Mouse (Mus musculus): ENCODE results near the gene Brca1.
"Not testable (repeated sequence)": the region's sequence is repeated elsewhere in the genome, so short reads cannot be mapped to it uniquely, and the experiment has no call there.

The Brca1 gene

DNA sequence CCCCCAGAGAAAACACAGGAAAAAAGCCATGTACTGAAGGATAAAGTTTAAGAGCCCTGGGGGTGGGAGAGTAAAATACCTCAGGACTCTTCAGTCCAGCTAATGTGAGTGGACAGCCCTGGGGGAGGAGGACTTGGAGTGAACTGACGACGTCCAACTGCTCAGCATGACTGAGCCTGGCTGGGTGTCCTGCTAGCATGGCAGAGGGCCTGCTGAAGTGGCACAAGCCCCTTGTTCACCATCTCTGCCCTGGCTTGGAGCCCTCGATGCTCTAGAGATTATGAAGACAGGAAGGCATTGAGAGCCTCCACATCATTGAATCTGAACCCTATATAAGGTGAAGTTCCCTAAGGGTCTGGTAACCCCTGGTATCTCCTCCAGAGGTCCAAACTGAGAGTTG is 79.8 kb downstream of the Brca1 start:
- DNase-seq (ENCODE audit: extremely low read depth, low read depth, low spot score): no peak

GRCm38 (mm10) chr11:101470206-101470605 is 81.5 kb downstream of the Brca1 start:
- no peak for DNase-seq (ENCODE audit: extremely low read depth, low read depth, low spot score)

GRCm38 (mm10) chr11:101469155-101469554 is 82.6 kb downstream of the Brca1 start:
- no peak for DNase-seq (ENCODE audit: extremely low read depth, low read depth, low spot score)

GRCm38 (mm10) chr11:101468731-101469130 is 83.0 kb downstream of the Brca1 start:
- DNase-seq (ENCODE audit: extremely low read depth, low read depth, low spot score): no peak

DNA sequence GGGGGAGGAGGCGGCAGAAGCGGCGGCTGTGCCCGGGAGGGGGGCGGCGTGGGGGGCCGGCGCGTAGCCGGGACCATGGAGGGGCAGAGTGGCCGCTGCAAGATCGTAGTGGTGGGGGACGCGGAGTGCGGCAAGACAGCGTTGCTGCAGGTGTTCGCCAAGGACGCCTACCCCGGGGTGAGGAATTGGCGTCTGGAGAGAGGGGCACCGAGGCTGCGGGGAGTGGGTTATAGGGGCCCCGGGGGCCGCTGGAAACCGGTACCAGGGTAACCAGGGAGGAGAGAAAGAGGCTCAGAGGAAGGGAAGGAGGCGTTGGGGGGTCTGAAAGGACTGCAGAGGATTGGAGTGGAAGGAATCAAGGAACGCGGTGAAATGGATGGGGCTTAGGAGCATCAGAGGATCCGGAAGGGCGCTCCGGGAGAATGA is 83.5 kb downstream of the Brca1 start:
- no peak for DNase-seq (ENCODE audit: extremely low read depth, low read depth, low spot score)

DNA sequence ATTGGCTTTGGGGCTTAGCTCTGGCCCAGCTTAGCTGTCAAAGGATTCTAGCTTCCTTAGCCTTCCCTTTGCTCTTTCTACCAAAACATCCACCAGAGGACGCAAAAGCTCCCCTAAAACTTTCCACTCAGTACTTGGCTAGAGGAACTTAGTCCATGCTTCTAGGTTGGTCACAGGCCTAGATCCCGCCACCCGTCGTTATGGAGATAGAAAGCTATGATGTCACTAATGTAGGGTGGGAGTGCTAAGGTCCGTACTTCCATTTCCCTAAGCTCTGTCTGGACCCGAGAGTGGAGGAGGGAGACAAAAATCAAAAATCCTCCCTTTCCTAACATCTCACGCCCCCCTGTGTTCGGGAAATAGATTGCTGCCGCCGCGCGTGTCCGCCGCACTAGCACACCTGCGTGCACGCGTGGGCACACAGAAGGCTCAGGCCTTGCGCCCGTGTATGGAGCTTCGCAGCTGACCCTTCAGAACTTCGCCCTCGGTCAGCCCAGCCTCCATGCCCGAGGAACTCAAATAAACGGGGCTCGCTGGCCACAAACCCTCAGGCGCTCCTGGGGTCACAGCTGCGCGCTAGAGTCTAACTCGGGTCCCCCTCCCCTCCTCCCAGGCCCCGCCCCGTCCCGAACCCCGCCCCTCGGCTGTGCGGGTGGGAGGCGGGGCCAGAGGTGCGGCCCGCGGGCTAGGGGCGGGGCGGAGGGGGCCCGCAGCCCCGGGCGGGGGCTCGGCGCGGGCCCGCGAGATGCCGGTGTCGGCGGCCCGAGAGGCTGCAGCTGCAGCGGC is 84.1 kb downstream of the Brca1 start:
- DNase-seq (ENCODE audit: extremely low read depth, low read depth, low spot score): no peak

GRCm38 (mm10) chr11:101466552-101466950 is 85.2 kb downstream of the Brca1 start:
- not testable (repeated sequence) for DNase-seq (ENCODE audit: extremely low read depth, low read depth, low spot score)

DNA sequence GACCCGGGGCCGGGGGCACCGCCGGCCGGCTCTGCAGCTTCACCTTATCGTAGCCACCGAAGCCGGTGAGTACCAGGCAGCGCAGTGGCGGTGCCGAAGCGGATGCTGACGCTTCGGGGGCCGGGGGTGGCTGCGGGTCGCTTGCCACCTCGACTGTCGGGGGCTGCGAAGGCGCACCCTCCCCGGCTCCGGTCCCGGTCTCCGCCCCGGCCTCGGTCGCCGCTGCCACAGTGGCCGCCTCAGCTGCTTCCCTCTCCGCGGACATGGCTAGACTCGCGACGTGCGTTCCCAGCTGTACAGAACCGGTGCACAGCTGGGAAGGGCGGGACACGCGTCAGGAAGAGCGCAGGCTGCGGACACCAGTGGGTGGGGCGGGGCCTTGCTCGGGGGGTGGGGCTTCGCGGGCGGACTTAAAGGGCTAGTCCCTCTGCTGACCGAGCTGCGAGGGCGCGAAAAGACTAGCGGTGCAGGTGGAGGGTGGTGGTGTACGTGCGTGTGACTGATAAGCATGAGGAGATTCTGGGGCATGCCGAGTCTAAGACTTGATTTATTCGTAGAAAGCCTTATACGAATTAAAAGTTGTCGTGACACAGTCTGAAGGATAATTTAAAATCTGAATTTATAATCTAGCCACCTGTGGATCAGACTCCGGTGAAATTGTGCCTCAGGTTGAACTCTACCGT is 85.7 kb downstream of the Brca1 start, which contains the start of gene Vat1:
Vat1 (minus strand) TSS at position 362 of the 683 bp plus-strand sequence.
- DNase-seq (ENCODE audit: extremely low read depth, low read depth, low spot score): no peak

DNA sequence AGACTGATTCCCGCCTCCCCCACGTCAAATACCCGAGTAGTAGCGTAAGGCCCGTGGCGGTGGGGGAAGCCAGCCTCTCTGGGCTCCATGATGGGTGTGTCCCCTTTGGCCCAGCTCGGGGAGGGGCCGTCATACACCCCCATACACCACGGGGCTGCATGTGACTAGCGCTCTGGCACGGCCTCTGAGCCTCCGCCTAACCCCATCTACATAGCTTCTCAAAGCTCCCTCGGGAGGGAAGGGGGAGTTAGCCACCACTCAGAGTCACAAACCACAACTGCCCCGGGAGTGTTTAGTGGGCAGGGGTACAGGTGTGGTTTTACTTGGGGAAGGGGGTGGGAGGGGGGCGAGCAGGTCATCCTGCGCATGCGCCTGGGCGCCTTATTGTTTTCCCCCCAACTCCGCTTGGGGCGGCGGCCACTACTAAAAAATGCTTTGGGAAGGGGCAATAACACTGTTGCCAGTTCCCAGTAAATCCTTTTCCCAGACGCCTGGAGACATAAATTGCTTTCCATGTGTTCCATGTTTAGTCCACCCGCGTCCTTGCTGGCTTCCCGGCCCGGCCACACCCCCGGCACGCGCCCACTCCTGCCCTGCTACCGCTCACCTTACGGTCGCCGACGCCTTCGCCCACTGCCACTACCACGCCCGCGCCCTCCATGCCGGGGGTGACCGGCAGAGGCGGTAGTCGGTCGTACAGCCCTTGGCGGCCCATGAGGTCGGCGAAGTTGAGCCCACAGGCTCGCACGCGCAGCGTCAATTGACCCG is 86.5 kb downstream of the Brca1 start:
- DNase-seq (ENCODE audit: extremely low read depth, low read depth, low spot score): no peak

DNA sequence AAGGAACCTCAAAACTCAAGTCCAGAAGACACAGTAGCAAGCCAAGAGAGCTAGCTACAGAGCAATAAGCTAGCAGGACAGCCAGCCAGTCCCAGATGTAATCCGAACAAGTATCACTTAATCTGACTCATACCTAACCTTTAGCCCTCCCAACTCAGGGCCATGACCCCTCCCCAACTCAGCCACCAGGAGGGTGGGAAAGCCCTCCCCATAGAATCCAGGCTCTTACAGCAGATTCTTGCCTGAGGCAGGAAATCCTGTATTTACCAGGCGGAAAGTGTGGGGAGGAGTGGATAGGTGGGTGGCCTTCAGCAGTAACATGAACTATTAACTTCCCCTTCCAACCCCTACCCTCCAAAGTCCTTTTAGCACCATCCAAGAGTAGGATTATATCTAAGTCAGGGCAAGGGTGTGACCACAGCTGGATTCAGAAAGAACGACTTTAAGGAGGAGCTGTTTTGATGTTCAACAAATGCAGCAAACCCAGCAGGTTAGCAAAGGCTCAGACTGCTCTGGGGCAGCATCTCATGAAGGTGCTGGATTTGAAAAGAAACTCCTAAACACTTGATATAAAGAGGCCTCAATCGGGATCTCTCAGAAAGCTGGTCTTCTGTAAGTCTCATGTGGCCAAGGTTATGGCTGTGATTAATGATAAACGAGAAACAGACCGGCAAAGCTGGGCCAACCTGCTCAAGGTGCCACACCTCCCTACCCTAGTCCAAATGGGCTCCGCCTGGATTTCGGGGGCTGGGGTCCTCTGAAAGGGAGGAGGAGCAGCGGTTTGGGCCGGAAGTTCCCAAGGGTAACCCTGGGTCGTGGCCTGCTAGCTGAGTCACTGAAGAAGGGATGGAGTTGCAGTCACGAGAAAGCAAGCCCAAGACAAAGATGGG is 87.3 kb downstream of the Brca1 start, which contains the start of gene Rnd2:
Rnd2 (plus strand) TSS at position 789 of the 890 bp plus-strand sequence.
- DNase-seq (ENCODE audit: extremely low read depth, low read depth, low spot score): no peak

DNA sequence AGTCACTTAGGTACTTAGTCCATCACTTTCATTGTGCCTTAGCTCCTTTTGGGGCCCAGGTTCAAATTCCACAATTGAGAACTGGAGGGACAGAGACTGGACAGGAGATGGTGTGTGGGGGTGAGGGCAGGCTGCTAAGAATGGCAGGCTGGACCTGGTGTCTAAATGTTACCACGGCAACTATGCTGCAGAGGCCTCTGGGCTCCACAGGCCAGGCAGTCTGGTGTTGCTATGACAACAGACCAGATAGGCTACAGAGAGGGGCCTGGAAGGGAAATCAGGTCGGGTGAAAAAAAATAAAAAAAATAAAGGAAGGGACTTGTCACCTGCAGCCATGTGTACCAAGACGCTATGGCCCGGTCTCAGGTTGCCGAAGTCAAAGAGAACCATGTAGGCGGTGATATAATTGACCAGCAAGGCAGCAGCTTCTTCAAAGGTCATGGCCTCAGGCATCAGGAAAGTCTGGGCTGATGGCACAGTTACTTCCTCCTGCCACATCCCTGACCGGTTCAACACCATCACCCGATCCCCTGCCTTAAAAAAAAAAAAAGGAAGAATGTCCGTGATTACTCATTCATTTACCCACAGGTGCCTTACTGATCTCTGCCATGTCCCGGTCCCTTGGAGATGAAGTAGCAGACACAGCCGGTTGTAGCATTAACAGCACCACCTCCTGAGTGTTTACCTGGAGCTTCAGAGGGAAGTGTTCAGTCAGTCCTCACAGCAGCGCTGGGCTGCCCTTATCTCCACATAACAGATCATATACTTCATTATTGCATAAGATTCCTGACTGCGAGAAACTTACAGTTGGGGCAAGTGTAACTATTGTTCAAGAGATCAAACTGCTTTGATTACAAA is 88.9 kb downstream of the Brca1 start:
- no peak for DNase-seq (ENCODE audit: extremely low read depth, low read depth, low spot score)

DNA sequence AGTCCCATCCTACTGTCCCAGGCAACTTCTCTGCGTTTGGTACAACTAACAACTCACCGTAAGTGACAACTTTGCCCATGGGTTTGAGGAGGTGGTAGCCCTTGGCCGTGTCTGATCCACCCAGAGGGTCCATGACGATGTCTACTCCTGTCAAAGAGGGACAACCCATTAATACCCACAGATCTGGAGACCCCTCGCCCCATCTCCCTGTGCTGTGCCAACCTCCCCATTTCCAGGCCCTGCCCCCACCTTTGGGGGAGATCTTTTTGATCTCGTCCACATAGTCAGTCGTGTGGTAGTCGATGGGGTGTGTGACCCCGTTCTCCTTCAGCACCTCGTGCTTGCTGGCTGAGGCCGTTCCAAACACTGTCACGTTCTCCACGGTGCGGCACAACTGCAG is 89.6 kb downstream of the Brca1 start:
- DNase-seq (ENCODE audit: extremely low read depth, low read depth, low spot score): no peak

- no peak for DNase-seq (ENCODE audit: extremely low read depth, low read depth, low spot score)
Measured at GRCm38 (mm10) chr11:101460321-101460720, 91.4 kb downstream of the Brca1 start.

DNA sequence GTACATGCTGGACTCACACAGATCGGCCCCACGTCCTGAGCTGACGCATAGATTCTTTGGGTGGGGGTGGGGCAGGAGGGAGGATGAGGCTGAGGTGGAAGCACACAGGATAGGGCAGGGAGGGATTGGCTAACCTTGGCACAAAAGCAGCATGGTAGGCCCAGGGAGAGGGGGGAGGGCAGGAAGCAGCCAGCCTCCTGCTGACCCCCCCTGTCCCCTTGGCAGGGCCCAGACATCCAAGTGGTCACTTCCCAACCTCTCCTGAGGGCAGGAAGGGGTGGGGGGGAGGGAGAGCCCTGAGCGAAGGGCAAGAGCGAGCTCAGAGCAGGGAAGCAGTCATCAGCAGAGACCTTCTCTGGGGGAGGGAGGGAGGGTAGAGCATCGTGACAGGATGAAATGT is 92.0 kb downstream of the Brca1 start:
- DNase-seq (ENCODE audit: extremely low read depth, low read depth, low spot score): no peak

GRCm38 (mm10) chr11:101458217-101458616 is 93.5 kb downstream of the Brca1 start:
- no peak for DNase-seq (ENCODE audit: extremely low read depth, low read depth, low spot score)

DNA sequence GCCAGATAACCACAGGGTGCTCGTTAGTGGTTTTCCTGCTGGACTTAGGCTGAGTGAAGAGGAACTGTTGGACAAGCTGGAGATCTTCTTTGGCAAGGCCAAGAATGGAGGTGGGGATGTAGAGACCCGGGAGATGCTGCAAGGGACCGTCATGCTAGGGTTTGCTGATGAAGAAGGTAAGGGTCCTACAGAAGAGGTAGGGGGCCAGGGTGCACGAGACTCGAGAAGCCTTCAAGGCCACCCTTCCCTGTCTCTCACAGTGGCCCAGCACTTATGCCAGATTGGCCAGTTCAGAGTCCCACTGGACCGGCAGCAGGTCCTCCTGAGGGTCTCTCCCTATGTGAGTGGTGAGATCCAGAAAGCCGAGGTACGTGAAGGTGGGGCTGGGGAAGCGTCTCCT is 94.1 kb downstream of the Brca1 start:
- no peak for DNase-seq (ENCODE audit: extremely low read depth, low read depth, low spot score)

- no peak for DNase-seq (ENCODE audit: extremely low read depth, low read depth, low spot score)
Measured at GRCm38 (mm10) chr11:101455627-101456026, 96.1 kb downstream of the Brca1 start.

GRCm38 (mm10) chr11:101454702-101455101 is 97.1 kb downstream of the Brca1 start:
- DNase-seq (ENCODE audit: extremely low read depth, low read depth, low spot score): no peak

DNA sequence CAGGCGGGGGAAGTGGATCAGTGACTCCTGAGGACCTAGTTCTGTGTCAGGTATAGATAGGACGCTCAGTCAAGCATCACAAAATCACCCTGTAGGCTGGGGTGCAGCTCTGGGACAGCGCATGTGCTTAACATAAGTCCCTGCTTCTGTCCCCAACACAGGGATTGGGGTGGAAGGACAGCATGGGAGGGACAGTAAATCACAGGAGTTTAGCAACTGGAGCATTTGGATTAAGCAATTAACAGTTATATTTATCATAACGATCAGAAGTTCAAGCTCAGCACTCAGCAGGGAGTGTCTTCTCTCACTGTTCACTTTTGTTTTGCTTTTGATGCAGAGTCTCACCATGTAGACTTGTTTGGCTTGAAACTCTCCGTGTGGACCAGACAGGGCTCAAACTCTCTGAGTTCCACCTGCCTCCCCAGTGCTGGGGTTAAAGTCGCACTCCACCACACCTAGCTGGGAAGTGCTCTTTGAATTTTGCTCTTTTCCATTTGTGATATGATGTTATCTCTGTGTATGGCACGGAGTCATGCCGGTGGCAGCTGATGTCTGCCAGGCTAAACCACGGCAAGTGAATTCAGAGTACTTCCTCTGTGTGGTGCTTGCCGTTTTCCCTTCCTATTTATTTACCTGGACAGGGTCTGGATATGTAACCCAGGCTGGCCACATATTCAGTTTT is 99.5 kb downstream of the Brca1 start:
- DNase-seq (ENCODE audit: extremely low read depth, low read depth, low spot score): no peak
